Mouse (Mus musculus): ENCODE results near the gene Adap2.
A peak's percentile ranks its signal among the peaks of the same experiment; 100 is the strongest.
"Not testable (repeated sequence)": the region's sequence is repeated elsewhere in the genome, so short reads cannot be mapped to it uniquely, and the experiment has no call there.

The Adap2 gene

GRCm38 (mm10) chr11:80153857-80154495 is at the start of gene Adap2:
Adap2 (plus strand) TSS chr11:80154105.
- DNase-seq (ENCODE audit: low read depth), result no peak

GRCm38 (mm10) chr11:80104407-80104806 is 49.5 kb upstream of the Adap2 start:
- no peak for DNase-seq (ENCODE audit: low read depth)

- no peak for DNase-seq (ENCODE audit: low read depth)
Observed at GRCm38 (mm10) chr11:80116411-80116810, 37.5 kb upstream of the Adap2 start.

GRCm38 (mm10) chr11:80132050-80132449 is 21.9 kb upstream of the Adap2 start:
- no peak for DNase-seq (ENCODE audit: low read depth)

- DNase-seq (ENCODE audit: low read depth), result no peak
Observed at GRCm38 (mm10) chr11:80134744-80135143, 19.2 kb upstream of the Adap2 start.

- DNase-seq (ENCODE audit: low read depth), result no peak
Observed at GRCm38 (mm10) chr11:80135954-80136683, 17.8 kb upstream of the Adap2 start.

GRCm38 (mm10) chr11:80136786-80137185 is 17.1 kb upstream of the Adap2 start:
- peak; percentile 36 for DNase-seq (ENCODE audit: low read depth)

GRCm38 (mm10) chr11:80137773-80138172 is 16.1 kb upstream of the Adap2 start:
- DNase-seq (ENCODE audit: low read depth), result no peak

- DNase-seq (ENCODE audit: low read depth), result peak; percentile 93
Observed at GRCm38 (mm10) chr11:80141825-80142521, 11.9 kb upstream of the Adap2 start, which contains the start of gene Tefm. Tefm (minus strand) TSS chr11:80142175.

GRCm38 (mm10) chr11:80142872-80143271 is 11.0 kb upstream of the Adap2 start:
- no peak for DNase-seq (ENCODE audit: low read depth)

GRCm38 (mm10) chr11:80145787-80146275 is 8.1 kb upstream of the Adap2 start:
- DNase-seq (ENCODE audit: low read depth), result no peak

- peak; percentile 29 for DNase-seq (ENCODE audit: low read depth)
Observed at GRCm38 (mm10) chr11:80147748-80148147, 6.2 kb upstream of the Adap2 start.

- DNase-seq (ENCODE audit: low read depth), result no peak
Observed at GRCm38 (mm10) chr11:80148313-80148712, 5.6 kb upstream of the Adap2 start.

- DNase-seq (ENCODE audit: low read depth), result not testable (repeated sequence)
Observed at GRCm38 (mm10) chr11:80148974-80149373, 4.9 kb upstream of the Adap2 start.

- no peak for DNase-seq (ENCODE audit: low read depth)
Observed at GRCm38 (mm10) chr11:80149412-80150023, 4.4 kb upstream of the Adap2 start.

- no peak for DNase-seq (ENCODE audit: low read depth)
Observed at GRCm38 (mm10) chr11:80150566-80150965, 3.3 kb upstream of the Adap2 start.

GRCm38 (mm10) chr11:80151541-80151940 is 2.4 kb upstream of the Adap2 start:
- DNase-seq (ENCODE audit: low read depth), result no peak

- no peak for DNase-seq (ENCODE audit: low read depth)
Observed at GRCm38 (mm10) chr11:80152376-80152775, 1.5 kb upstream of the Adap2 start.

GRCm38 (mm10) chr11:80154501-80154900 is 596 bp downstream of the Adap2 start:
- no peak for DNase-seq (ENCODE audit: low read depth)

GRCm38 (mm10) chr11:80155541-80155940 is 1.6 kb downstream of the Adap2 start:
- DNase-seq (ENCODE audit: low read depth), result no peak

- DNase-seq (ENCODE audit: low read depth), result no peak
Observed at GRCm38 (mm10) chr11:80155961-80156360, 2.1 kb downstream of the Adap2 start.

- DNase-seq (ENCODE audit: low read depth), result peak; percentile 33
Observed at GRCm38 (mm10) chr11:80156841-80157240, 2.9 kb downstream of the Adap2 start.
